Mouse (Mus musculus) embryonic fibroblast, embryonic 13.5 days (primary cell): ENCODE measurements at regions not wholly inside any gene's neighbourhood (a gene's known extent, or its start where the extent isn't known, plus 50 kb on each side); places are given as distances from the start of the nearest gene placed in this dataset.

Source experiments
- H3K27ac ChIP-seq: 2 replicates; pipeline ENCODE4 v1.5.1; 2012; ENCODE audit warnings: low read length, control low read depth, inconsistent platforms; ENCODE audit not compliant: insufficient read depth
- H3K4me1 ChIP-seq: 2 replicates; pipeline ENCODE4 v1.6.1; 2011; ENCODE audit warnings: low read length; ENCODE audit not compliant: control insufficient read depth, insufficient read depth
- H3K4me3 ChIP-seq: 2 replicates; pipeline ENCODE4 v1.5.1; 2011; ENCODE audit warnings: mild to moderate bottlenecking, control low read depth, low read length; ENCODE audit not compliant: insufficient read depth
- CTCF ChIP-seq: IDR thresholded peaks from 2 replicates; pipeline ENCODE4 v1.5.1; 2011; ENCODE audit warnings: mild to moderate bottlenecking, control low read depth, low read length, moderate library complexity, borderline replicate concordance; ENCODE audit not compliant: insufficient read depth
- POLR2A ChIP-seq: IDR thresholded peaks from 2 replicates; pipeline ENCODE4 v1.6.1; 2011; ENCODE audit warnings: low read depth, mild to moderate bottlenecking, control low read depth, low read length, moderate library complexity

- no peaks in the 10 kb centered on the region for H3K4me1 ChIP-seq
- TF ChIP-seq CTCF (no peak), POLR2A (no peak)
Observed at GRCm38 (mm10) chr12:110035171-110035570, 243.7 kb upstream of the Dio3 start.

GRCm38 (mm10) chr12:110040682-110041081 lies 238.2 kb upstream of the Dio3 start:
- TF ChIP-seq CTCF (no peak), POLR2A (no peak)
- no peak overlapping the region for H3K4me3 ChIP-seq

More at GRCm38 (mm10) chr12:110035171-110035570, 243.7 kb upstream of the Dio3 start:
- Histone ChIP-seq H3K27ac (no peak overlapping the region), H3K4me3 (no peak overlapping the region)

GRCm38 (mm10) chr12:110041782-110042181 lies 237.1 kb upstream of the Dio3 start:
- H3K27ac ChIP-seq, result no peak overlapping the region
- H3K4me1 ChIP-seq, result no peaks in the 10 kb centered on the region
- no peak overlapping the region for H3K4me3 ChIP-seq
- TF ChIP-seq CTCF (no peak), POLR2A (no peak)

More at GRCm38 (mm10) chr12:110040682-110041081, 238.2 kb upstream of the Dio3 start:
- Histone ChIP-seq H3K27ac (no peak overlapping the region), H3K4me1 (no peaks in the 10 kb centered on the region)

- Histone ChIP-seq H3K27ac (no peak overlapping the region), H3K4me3 (no peak overlapping the region), H3K4me1 (no peaks in the 10 kb centered on the region)
- TF ChIP-seq POLR2A (no peak), CTCF (no peak)
Observed at GRCm38 (mm10) chr12:110044266-110044665, 234.6 kb upstream of the Dio3 start.

GRCm38 (mm10) chr12:110044721-110045120 lies 234.1 kb upstream of the Dio3 start:
- Histone ChIP-seq H3K4me3 (no peak overlapping the region), H3K27ac (no peak overlapping the region), H3K4me1 (no peaks in the 10 kb centered on the region)
- TF ChIP-seq POLR2A, result no peak
- no peak for TF ChIP-seq CTCF

DNA sequence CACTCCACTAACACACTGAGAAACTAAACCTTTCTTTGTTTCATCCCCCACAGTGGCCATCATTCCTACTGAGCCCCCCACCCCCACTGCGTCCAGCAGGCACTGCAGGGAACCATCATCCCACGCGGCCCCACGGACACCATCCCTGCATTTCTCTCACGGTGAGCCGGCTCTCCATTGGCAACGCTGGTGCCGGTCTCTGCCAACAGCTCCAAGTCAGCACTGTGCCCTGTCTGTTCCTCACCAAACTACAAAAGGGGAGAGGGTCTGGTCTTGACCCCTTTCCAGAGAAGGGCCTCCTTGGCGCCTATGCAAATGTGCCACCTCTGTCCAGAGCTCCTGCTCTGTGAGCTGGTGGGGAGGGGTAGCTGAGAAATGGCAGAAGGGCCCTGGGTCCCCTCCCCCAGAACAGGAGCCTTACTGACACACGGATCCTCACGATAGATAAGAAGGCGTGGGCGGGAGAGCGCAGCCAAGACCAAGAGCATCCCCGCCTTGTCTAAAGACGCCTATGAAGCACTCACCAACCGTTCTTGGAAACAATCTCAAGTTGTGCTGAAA lies 233.0 kb upstream of the Dio3 start:
- Histone ChIP-seq H3K27ac (no peak overlapping the region), H3K4me3 (no peak overlapping the region), H3K4me1 (no peaks in the 10 kb centered on the region)
- TF ChIP-seq POLR2A, result no peak
- TF ChIP-seq CTCF, result no peak

- no peak for TF ChIP-seq CTCF
- TF ChIP-seq POLR2A, result no peak
- Histone ChIP-seq H3K27ac (no peak overlapping the region), H3K4me3 (no peak overlapping the region), H3K4me1 (no peaks in the 10 kb centered on the region)
Observed at GRCm38 (mm10) chr12:110046613-110047012, 232.3 kb upstream of the Dio3 start.

GRCm38 (mm10) chr12:110047466-110048250 lies 231.2 kb upstream of the Dio3 start:
- no peak for TF ChIP-seq POLR2A
- TF ChIP-seq CTCF, result no peak
- Histone ChIP-seq H3K4me1 (no peaks in the 10 kb centered on the region), H3K27ac (no peak overlapping the region), H3K4me3 (no peak overlapping the region)

- Histone ChIP-seq H3K27ac (no peak overlapping the region), H3K4me3 (no peak overlapping the region), H3K4me1 (no peaks in the 10 kb centered on the region)
- TF ChIP-seq POLR2A (no peak), CTCF (no peak)
Observed at GRCm38 (mm10) chr12:110049154-110049736, 229.6 kb upstream of the Dio3 start.

DNA sequence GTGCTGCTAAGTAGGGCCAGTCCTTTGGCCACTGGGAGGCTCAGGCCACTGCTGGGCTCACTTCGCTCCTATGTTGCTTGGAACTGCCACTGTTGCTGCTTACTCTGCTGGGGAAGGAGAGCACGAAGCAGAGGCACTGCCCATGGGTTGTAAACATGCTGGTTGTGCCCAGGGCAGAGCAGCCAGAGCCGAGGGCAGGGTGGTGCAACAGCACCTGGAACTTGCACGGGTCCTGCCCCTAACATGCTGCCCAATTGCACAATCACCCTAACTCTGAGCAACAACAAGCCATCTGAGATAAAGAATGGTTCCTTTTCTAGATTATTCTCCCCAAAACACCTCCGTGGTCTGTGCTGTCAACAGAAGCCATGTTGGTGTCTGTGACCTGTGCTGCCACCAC lies 219.5 kb upstream of the Dio3 start:
- no peak overlapping the region for H3K27ac ChIP-seq
- no peaks in the 10 kb centered on the region; the same call in 1 of the 2 replicates for H3K4me1 ChIP-seq
- TF ChIP-seq POLR2A, result no peak
- TF ChIP-seq CTCF, result no peak
- H3K4me3 ChIP-seq, result no peak overlapping the region
